Mouse (Mus musculus): ENCODE measurements around the gene Tnik. TPM values are rescaled to one million over a fixed set of nuclear protein-coding genes. Genes with fewer than 3 reads are reported as not detected.

Gene Tnik
- polyA plus RNA-seq, 1 experiment from 2014 or later = 18.3 TPM

DNA sequence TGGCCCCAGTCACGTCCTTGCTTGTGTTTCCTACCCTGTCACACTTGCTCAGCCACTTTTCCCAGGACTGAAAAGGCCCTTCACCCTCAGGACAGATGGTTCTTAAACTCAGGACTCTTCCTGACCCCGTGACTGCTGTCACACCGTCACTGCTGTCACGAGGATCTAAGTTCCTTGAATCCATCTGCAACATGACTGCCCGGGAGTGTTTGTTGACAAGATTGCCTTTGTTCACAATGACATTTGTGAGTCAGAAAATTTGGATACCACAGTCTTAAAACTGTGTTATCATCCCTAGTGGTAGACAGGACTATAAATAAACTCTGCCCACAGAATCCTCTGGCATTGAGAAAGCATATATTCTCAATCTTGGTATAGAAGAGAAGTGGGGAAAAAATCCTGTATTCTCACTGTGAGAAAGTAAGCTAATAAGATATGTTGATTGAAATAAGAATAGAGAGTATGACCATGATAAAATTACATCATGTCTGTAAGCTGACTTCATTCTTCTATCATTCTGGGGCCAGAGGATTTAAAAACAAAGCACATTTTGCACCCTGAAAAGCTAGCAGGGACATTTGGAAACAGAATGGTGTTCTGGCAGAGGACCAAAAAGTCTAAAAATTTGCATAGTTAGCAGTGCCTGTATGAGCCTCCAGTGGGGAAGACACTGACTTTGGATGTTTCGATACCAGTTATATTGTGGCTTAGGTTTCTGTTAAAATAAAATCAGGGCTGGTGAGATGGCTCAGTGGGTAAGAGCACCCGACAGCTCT is 293.0 kb downstream of the Tnik start:
- Histone ChIP-seq H3K36me3 (no peaks in the 10 kb centered on the region), H3K9ac (no peak overlapping the region), H3K4me3 (no peak overlapping the region), H3K9me3 (no peaks in the 10 kb centered on the region), H3K27me3 (no peaks in the 10 kb centered on the region), H3K4me1 (no peaks in the 10 kb centered on the region), H3K27ac (no peak overlapping the region), H3K4me2 (replicated peaks) (no peak overlapping the region)
- no peak for ATAC-seq (ENCODE audit: insufficient number of reproducible peaks, insufficient read depth, low FRiP score, low TSS enrichment)
- 61% methylated on average over 7 of the region's 7 CpGs for WGBS

DNA sequence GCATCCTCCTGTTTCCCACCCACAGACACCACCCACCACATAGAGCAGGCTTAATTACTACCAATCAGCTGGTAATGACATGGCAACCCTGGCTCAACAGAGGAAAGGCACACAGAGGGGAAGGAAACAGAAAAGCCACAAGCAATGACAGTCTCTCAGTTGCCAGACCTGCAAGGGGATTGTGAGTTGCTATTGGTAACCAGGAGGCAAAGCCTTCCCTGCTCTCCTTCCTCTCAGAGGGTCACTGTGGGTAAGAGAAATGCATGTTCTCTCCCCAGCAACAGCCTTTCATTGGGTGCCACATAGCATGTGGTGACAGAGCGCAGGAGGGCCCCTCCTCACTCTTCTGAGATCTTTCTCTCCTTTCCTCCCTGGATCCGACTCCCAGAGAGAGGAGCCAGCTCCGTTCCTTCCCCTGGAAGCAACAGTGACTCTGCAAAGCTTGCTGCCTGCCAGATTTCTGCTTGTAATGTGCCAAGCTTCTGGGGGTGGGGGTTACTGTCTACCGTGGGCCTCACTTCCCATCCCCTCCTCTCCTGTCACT is 295.4 kb downstream of the Tnik start:
- Histone ChIP-seq H3K27me3 (no peaks in the 10 kb centered on the region), H3K36me3 (no peaks in the 10 kb centered on the region), H3K4me3 (no peak overlapping the region), H3K9ac (no peak overlapping the region), H3K27ac (no peak overlapping the region), H3K9me3 (no peaks in the 10 kb centered on the region), H3K4me2 (replicated peaks) (no peak overlapping the region), H3K4me1 (no peaks in the 10 kb centered on the region)
- 75% methylated on average over 4 of the region's 4 CpGs for WGBS
- ATAC-seq (ENCODE audit: insufficient number of reproducible peaks, insufficient read depth, low FRiP score, low TSS enrichment) = no peak

DNA sequence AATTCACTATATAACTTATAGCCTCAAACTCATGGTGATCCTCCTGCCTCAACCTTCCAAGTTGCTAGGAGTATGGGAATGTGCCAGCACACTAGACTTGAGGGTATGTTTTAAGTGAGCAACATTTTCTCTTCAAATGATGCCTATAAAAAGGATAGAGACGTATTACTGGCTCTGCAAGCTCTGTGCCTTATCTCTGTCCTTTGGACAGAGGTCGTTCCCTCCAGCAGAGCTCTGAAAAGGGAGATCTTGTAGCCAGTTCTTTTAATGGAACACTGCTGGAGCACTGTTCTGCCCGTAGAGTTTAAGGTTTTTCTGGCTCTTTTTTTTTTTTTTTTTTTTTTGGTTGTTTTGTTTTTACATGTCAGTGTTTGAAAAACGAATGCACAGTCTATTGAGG is 298.4 kb downstream of the Tnik start:
- no peaks in the 10 kb centered on the region for H3K9me3 ChIP-seq
- WGBS = 67% methylated on average over 4 of the region's 4 CpGs
- no peak overlapping the region for H3K9ac ChIP-seq
- no peaks in the 10 kb centered on the region for H3K4me1 ChIP-seq
- H3K27ac ChIP-seq = no peak overlapping the region
- no peaks in the 10 kb centered on the region for H3K36me3 ChIP-seq
- no peak overlapping the region for H3K4me2 ChIP-seq (replicated peaks)
- ATAC-seq (ENCODE audit: insufficient number of reproducible peaks, insufficient read depth, low FRiP score, low TSS enrichment) = no peak
- no peaks in the 10 kb centered on the region for H3K27me3 ChIP-seq
- H3K4me3 ChIP-seq = no peak overlapping the region

DNA sequence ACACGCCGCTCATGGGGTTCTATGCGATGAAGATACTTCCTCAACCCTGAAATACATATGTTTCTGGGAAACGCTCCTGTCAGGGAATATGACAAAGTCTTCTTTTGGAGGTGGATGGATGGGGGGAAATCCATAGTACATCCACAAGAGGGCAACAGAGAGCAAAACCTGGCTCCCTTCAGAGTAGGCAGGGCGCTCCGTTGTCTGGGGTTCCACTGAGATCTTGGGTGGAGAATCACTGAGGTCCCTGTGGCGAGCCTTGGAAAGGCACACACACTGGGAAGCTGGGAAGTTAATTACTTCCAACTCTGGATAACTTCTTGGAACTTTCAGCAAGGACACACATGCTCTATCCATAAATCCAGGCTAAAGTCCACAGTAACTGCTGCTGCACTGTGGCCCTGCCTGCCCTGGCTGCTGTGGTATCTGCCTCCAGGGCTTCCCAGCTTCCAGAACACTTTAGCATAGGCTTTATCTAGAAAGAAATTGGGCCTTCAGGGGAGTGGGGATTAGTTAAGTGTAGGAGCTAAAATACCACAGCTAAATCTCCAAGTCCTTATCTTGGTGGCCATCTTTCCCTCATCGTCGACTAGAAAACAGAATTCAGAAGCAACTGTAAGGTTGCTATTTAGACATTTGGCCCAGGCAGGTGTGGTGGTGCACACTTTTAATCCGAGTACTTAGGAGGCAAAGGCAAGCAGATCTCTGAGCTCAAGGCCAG is 299.8 kb downstream of the Tnik start:
- 66% methylated on average over 10 of the region's 10 CpGs for WGBS
- Histone ChIP-seq H3K27ac (no peak overlapping the region), H3K36me3 (no peaks in the 10 kb centered on the region), H3K4me1 (no peaks in the 10 kb centered on the region), H3K9ac (no peak overlapping the region), H3K4me3 (no peak overlapping the region), H3K4me2 (replicated peaks) (no peak overlapping the region), H3K27me3 (no peaks in the 10 kb centered on the region), H3K9me3 (no peaks in the 10 kb centered on the region)
- ATAC-seq (ENCODE audit: insufficient number of reproducible peaks, insufficient read depth, low FRiP score, low TSS enrichment) = no peak

DNA sequence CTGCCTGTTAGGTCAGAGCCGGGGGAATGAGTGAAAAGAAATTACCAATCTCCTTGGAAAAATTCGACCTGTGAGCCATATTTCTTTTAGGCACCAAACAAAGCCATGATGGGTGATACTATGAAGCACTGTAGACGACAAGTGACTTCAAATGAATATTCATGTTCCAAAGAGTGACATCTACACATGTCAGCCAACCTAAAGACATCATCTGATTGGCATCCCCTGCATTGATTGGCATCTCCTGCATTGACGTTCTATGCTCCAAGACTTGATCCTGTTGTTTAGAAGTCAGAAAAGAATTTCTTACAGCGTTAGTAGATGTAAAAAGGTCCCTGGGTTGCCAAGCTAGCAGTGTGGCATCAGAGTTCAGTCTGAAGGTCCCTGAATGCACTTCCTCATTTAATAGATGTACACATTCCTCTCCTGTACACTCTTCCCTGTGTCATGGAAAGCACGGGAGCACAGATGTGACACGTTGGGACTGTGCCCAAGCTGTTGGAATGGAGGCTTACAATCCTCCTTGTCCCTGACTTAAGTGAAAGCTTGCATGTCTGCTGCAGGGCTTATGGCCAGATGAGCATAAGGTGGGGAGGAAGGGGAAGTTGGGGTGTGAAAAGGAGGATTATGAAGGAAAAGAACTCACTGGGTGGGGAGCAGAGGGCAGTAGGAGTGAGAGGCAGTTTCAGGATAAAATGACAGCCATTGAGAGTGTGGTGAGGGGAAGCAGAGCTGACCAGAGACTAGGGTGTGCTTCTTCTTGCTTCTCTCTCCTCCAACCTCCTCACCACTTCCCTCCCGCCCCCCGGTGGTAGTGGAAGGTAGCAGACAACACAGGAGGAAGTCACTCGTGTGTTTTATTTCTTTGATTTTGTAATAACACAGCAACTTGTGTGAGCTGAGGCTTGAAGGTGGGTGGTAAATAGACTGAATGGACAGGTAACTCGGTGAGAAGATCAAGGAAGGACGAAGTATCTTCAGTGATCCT is 301.6 kb downstream of the Tnik start:
- Histone ChIP-seq H3K9me3 (no peaks in the 10 kb centered on the region), H3K4me2 (replicated peaks) (no peak overlapping the region), H3K9ac (no peak overlapping the region), H3K27ac (no peak overlapping the region), H3K36me3 (no peaks in the 10 kb centered on the region), H3K27me3 (no peaks in the 10 kb centered on the region), H3K4me3 (no peak overlapping the region), H3K4me1 (no peaks in the 10 kb centered on the region)
- ATAC-seq (ENCODE audit: insufficient number of reproducible peaks, insufficient read depth, low FRiP score, low TSS enrichment) = no peak
- 77% methylated on average over 12 of the region's 12 CpGs for WGBS

DNA sequence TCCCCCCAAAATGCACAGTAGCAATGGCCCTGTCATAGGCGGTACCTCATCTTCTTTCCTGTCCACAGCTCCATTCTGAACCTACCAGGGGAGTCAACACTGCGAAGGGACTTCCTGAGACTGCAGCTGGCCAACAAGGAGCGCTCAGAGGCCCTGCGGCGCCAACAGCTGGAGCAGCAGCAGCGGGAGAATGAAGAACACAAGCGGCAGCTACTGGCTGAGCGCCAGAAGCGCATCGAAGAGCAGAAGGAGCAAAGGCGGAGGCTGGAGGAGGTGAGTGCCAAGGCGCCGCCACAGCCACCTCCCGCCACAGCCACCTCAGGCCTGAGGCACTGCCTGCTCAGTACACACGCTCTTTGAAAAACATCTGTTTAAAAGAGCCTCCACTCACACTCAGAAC is 314.3 kb downstream of the Tnik start:
- H3K4me1 ChIP-seq = peaks cover 9% of the 10 kb centered on the region; the same call in 1 of the 2 replicates
- peak; percentile 59; the same call in 1 of the 2 replicates for ATAC-seq (ENCODE audit: insufficient number of reproducible peaks, insufficient read depth, low FRiP score, low TSS enrichment)
- WGBS = 20% methylated on average over 15 of the region's 15 CpGs
- no peaks in the 10 kb centered on the region for H3K9me3 ChIP-seq
- H3K4me2 ChIP-seq (replicated peaks) = peak overlapping the region; percentile 34
- H3K36me3 ChIP-seq = no peaks in the 10 kb centered on the region
- H3K27ac ChIP-seq = no peak overlapping the region
- no peak overlapping the region for H3K9ac ChIP-seq
- no peaks in the 10 kb centered on the region for H3K27me3 ChIP-seq
- no peak overlapping the region for H3K4me3 ChIP-seq

DNA sequence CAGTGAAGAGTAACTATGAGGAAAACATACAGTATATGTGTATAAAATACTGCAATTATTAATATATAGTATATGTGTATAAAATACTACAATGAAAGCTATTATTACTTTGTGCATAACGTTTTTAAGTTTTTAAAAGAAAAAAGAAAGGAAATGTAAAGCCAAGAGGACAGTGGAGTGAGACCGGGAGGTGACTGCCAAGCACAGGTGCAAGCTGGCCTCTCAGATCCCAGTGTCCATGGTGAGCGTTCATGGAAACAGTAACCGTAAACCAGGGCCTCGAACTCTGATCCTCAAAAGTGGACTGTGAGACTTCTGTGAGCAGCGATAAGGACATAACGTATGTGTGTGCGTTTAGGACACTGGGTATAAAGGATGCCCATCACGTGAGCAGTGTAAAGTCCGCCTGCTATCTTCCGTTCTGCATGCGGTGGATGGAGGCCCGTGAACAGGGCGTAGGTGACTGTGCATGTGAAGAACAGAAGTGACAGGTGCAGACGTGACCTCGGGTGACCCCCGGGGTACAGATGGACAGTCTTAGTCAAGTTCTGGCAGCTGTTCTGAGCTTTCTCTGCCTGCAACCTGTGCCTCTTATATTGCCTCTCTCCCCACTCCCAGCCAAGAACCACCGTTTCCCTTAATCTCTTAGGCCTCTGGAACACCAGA is 316.1 kb downstream of the Tnik start:
- Histone ChIP-seq H3K9me3 (no peaks in the 10 kb centered on the region), H3K36me3 (no peaks in the 10 kb centered on the region), H3K4me3 (no peak overlapping the region), H3K4me2 (replicated peaks) (no peak overlapping the region), H3K27ac (no peak overlapping the region), H3K27me3 (no peaks in the 10 kb centered on the region), H3K4me1 (peaks cover 9% of the 10 kb centered on the region; the same call in 1 of the 2 replicates), H3K9ac (no peak overlapping the region)
- WGBS = 89% methylated on average over 18 of the region's 18 CpGs
- ATAC-seq (ENCODE audit: insufficient number of reproducible peaks, insufficient read depth, low FRiP score, low TSS enrichment) = no peak

DNA sequence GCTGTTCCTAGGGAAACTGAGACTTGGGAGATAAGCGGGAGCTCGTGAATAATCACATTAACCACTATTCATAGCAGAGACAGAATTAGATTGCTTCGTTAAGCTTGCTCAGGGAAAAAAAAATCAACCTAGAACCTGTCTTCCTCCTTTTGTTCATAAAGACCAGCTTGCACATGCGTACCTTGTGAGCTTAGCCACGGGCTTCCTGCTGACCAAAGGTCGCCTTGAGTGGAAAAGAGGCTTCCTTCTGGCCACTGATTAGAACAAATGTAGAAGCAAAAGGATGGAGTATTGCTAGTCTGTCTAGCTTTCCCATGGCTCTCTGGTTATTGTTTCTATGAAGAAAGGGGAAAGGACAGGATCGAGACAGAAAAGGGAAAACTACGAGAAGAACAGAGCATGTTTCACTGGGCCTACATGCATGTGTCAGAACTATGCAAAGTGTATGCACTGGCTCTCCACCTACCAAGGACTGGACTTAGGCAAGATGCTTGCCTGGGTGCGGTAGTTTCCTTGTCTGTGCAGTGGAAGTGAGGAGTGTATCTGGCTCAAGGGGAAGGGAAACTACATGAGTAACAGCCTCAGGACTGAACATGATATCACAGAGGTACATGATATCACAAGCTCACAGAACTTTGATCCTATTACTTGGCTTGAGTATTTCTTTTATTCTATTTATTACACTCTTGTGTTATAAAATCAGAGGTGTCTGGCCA is 322.9 kb downstream of the Tnik start:
- 85% methylated on average over 9 of the region's 9 CpGs for whole genome bisulfite sequencing
- Histone ChIP-seq H3K36me3 (no peaks in the 10 kb centered on the region), H3K4me3 (no peak overlapping the region), H3K4me1 (no peaks in the 10 kb centered on the region), H3K9me3 (no peaks in the 10 kb centered on the region; the same call in 1 of the 2 replicates), H3K4me2 (replicated peaks) (no peak overlapping the region), H3K9ac (no peak overlapping the region), H3K27me3 (no peaks in the 10 kb centered on the region), H3K27ac (no peak overlapping the region)
- no peak for ATAC-seq (ENCODE audit: insufficient number of reproducible peaks, insufficient read depth, low FRiP score, low TSS enrichment)

DNA sequence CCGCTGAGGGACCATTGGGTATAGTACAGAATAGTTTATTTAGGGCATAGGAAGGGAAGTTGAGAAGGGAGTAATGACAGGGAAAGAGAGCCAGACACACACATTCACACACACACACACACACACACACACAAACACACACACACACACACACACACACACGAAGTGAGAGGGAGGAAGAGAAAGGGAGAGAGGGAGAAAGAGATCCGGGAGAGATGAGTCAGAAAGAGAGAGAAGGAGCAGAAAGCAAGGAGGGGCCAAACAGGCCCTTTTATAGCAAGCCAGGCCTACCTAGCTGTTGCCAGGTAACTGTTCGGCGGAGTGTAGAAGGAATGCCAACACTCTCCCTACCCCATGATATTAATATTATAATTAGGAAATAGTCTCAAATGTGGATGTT is 324.8 kb downstream of the Tnik start:
- Histone ChIP-seq H3K4me3 (no peak overlapping the region), H3K36me3 (no peaks in the 10 kb centered on the region), H3K27ac (no peak overlapping the region), H3K4me2 (replicated peaks) (no peak overlapping the region), H3K4me1 (peaks cover 3% of the 10 kb centered on the region; the same call in 1 of the 2 replicates), H3K9ac (no peak overlapping the region), H3K27me3 (no peaks in the 10 kb centered on the region), H3K9me3 (no peaks in the 10 kb centered on the region; the same call in 1 of the 2 replicates)
- no peak for ATAC-seq (ENCODE audit: insufficient number of reproducible peaks, insufficient read depth, low FRiP score, low TSS enrichment)
- WGBS = 89% methylated on average over 4 of the region's 5 CpGs

DNA sequence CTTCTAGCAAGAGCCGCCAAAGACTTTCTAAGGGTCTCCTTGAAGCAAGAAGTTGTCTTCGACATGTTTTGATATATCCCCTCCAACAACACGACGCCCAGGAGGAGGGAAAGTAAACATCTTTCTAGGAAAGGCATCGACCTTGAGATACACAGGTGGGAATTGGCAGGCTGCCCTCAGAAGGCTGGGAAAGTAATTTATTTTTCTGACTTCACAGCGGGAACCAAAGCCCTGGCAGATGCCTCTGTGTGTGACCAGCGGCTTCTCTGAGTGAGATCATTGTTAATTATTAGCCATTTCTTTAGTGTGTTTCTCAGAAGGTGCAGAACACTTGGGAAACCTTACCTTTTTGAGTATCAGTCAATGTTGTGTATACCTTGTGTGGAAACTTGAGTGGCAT is 328.3 kb downstream of the Tnik start:
- Histone ChIP-seq H3K27me3 (no peaks in the 10 kb centered on the region), H3K36me3 (no peaks in the 10 kb centered on the region), H3K4me1 (peaks cover 3% of the 10 kb centered on the region; the same call in 1 of the 2 replicates), H3K27ac (no peak overlapping the region), H3K9me3 (no peaks in the 10 kb centered on the region), H3K4me2 (replicated peaks) (no peak overlapping the region), H3K9ac (no peak overlapping the region), H3K4me3 (no peak overlapping the region)
- WGBS = 65% methylated on average over 7 of the region's 7 CpGs
- no peak for ATAC-seq (ENCODE audit: insufficient number of reproducible peaks, insufficient read depth, low FRiP score, low TSS enrichment)

Data from embryonic facial prominence, embryonic 12.5 days (tissue).